Mouse (Mus musculus) testis, postnatal 14 days (tissue): ENCODE measurements at regions not wholly inside any gene's neighbourhood (a gene's known extent, or its start where the extent isn't known, plus 50 kb on each side); places are given as distances from the start of the nearest gene placed in this dataset.
A peak's percentile ranks its signal among the peaks of the same experiment; 100 is the strongest.

Experiments
- DNase-seq: peaks from one replicate; pipeline ENCODE4 v3.0.0; 2021; ENCODE audit warnings: low spot score

DNA sequence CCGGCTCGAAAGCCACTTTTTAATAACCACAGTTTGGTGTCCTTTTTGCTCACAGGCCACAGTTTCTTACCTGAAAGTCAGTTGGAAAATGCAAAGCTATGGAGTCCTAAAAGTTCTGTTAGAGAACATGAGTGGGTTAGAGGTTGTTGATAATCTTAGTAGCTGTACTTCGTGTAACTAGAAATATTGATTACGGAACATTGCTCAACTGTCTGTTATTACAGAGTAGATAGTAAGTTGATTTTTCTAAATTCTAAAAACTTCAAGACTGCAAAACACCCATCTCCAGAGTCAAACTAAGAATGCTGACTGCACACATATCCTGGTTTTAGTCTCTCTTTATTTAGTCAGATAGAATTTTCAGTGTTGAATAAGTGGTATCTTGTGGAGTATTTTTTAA is 111.0 kb downstream of the Slc38a4 start:
- DNase-seq = no peak

GRCm38 (mm10) chr15:96942651-96943050 is 113.1 kb downstream of the Slc38a4 start:
- no peak for DNase-seq

DNA sequence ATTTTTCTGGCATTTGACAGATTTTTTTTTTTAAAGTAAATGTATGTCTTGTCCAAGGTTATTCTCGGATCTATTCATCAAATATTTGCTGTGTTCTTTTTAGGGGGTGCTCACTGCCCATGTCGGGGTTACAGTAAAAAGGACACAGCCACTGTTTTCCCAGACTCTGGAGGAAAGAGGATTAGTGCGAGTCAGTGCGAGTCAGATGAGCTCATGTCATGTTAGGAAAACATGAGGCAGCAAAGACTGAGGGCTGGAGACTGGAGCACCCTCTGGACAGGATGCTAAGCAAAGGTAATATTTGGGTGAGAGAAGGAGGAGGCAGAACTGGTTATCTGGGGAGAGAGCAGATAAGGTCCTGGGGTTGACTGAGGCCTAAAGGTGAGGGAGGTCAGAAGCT is 117.3 kb downstream of the Slc38a4 start:
- no peak for DNase-seq

DNA sequence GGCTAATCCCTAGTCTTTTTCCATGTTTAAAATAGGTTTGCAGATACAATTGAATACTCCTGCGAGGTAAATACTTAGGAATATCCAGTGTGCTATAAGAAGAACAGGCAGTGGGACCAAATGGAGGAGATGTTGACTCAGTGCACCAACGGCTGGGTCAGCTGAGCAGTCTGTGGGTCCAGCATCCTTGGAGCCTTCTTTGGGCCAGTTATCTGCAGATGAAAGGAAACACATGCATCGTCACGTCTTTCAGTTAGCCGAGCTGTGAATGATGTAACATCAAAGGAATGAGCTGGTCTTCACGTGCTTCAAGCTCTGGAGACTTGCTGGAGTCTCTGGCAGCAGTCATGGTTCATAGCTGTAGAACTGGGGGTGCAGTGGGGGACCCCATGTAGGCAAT is 118.1 kb downstream of the Slc38a4 start:
- DNase-seq = no peak

GRCm38 (mm10) chr15:96936705-96937346 is 118.9 kb downstream of the Slc38a4 start:
- peak; percentile 82 for DNase-seq

GRCm38 (mm10) chr15:96936216-96936615 is 119.5 kb downstream of the Slc38a4 start:
- no peak for DNase-seq

DNA sequence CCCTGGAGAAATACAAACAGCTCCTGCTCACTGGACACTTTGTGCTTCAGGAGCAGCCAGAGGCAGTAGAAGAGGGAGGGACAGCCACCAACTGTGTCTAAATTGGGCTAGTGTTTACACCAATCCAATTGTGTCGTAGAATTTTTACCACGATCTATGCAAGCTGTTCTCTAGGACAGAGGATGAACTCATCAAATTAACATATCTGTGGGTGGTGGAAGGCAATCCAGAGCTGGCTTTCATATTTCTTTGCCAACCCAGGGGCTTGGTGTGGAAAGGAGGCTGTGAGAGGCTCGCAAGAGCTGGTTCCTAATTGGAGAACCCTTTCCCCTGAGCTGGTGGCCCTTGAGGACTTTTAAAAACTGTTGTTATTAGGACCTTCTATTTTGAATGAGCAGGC is 122.3 kb downstream of the Slc38a4 start:
- DNase-seq = no peak

GRCm38 (mm10) chr15:96930531-96930930 is 125.2 kb downstream of the Slc38a4 start:
- DNase-seq = no peak

- no peak for DNase-seq
Observed at GRCm38 (mm10) chr15:96929788-96930187, 126.0 kb downstream of the Slc38a4 start.

DNA sequence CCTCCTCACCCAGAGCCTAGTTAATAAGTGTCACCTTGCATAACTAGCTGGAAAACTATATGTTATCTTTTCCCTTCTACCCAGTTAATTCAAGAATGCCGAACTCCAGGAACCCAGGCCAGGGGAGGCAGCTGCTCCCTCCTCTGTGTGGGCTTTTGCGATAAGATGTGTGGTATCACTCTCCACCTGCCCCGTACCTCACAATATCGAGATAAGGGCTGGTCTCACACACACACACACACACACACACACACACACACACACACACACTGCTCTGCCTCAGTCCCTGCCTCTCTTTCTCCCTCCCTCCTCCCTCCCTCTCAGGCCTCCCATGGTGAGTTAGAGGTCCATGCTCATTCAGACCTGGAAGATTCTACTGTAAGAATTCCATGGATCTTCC is 127.1 kb downstream of the Slc38a4 start:
- DNase-seq = no peak

DNA sequence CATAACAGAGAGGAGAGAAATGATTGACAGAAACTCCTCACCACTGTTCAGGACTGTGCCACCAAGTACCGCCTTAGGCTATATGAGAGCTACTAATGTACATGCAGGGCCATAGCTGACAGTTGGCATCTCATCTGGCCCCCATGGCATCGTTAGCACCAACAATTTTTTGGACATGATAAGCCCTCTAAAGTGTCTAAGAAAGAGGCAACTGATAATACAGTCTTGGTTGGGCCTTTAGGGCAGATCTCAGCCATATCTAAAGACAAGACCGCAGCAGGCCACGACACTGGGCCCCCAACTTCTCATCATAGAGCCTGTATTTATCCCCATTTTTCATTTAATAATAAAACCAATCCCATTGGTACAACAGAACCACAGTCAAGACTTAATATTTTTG is 128.1 kb downstream of the Slc38a4 start:
- DNase-seq = no peak

DNA sequence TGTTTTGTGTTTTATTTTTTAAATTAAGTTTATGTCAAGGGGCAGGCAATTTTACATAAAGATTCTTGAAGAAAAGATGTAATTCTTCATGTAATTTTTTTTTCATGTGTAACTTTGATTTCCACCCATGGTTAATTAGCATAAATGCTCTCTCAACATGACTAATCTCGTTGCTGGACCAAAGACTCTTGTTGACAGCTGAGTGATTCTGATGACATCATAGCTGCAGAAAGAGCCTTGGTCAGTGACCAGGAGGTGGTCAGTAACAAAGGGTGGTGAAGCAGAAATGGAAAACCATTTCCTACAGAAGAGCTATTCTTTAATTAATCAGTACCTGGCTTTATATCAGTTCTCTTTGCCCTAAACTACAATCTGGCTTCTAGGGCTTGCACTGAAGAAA is 129.1 kb downstream of the Slc38a4 start:
- DNase-seq = no peak

GRCm38 (mm10) chr15:96916586-96916985 is 139.2 kb downstream of the Slc38a4 start:
- no peak for DNase-seq

DNA sequence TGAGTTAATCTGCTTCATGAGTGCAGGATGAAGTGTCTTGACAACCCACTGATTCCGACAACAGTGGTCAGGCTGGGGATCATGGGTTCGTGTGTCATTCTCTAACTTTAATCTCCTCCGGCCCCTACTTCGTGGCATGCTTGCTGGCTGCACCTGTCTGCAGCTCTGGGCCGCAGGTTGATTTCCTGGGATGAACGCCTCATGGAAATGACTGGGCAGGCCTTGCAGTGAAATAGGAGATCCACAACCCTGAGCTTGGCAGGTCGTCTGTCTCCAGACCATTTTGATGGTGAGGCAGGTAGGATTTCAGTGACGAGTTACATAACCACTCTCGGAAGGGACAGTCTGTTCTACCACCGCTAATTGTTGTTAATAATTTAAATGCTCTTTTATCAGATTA is 140.2 kb downstream of the Slc38a4 start:
- DNase-seq = no peak

DNA sequence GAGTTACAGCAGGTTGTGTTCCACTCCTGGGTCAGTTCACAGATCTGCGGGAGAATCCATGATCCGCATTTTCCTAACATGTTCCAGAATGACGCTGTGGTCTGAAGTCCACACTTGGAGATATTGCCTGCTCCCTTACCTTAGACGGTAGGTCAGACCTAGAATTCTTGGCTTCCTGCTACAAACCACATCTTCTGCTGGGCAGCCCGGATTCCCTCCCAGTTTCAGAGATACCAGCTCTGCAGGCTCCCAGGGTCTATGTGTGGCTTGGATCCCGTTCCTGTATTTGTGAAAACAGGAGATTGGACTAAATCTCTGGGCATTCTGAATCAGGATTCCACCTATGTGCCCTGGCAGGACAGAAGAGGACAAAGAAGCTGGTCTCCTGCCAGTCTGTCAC is 140.8 kb downstream of the Slc38a4 start:
- no peak for DNase-seq

- DNase-seq = no peak
Observed at GRCm38 (mm10) chr15:96905520-96905919, 150.2 kb downstream of the Slc38a4 start.

DNA sequence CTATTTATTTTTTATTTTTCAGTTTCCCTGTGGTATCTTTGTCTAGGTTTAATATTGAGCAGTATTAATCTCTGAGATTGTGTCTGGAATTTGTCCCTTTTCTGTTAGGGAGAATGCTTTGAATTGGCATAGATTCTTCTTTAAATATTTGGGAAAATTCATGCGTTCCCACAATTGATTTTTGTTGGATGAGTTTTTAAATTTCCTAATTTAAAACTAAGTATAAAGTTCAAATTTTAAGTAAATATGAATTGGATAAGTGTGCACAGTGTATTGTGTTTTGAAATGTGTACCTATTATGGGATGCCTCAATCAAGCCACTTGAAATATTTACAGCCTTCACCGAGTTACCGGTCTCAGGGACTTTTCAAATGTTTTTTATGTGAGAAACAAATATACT is 152.3 kb downstream of the Slc38a4 start:
- no peak for DNase-seq

DNA sequence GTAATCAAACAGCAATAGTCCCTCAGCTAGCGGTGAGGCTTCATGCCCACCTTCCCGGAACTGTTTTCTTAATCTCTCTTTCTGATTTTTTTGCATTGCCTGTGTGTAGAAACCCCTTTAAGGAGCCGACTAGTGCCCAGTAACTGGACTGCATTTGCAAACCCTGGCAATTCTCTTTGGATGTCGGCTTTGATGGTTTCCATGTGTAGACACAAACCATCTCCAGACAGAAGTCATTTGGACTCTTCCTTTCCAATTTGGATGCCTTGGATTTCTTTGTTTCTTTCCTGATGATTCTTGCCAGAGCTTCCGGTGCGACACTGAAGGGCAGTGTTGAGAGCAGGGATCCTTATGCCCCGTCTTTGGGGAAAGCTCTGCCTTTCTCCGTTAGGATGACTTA is 153.0 kb downstream of the Slc38a4 start:
- DNase-seq = no peak

DNA sequence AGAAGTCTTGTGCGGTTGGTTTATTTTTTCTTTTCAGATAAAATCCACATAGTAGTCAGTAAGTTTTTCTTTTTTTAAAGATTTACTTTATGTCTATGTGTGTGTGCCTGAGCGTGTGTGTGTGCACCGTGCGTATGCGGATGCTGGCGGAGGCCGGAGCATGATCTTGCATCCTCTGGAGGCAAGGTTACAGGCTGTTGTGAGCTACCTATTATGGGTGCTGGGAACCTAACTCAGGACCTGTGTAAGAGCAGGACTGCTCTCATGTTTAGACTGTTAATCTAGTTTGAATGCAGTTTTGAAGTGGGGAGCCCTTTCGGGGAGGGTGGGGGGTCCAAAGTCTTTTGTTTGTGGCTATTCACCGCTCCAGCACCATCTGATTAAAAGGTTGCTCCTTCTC is 154.1 kb downstream of the Slc38a4 start:
- DNase-seq = no peak

DNA sequence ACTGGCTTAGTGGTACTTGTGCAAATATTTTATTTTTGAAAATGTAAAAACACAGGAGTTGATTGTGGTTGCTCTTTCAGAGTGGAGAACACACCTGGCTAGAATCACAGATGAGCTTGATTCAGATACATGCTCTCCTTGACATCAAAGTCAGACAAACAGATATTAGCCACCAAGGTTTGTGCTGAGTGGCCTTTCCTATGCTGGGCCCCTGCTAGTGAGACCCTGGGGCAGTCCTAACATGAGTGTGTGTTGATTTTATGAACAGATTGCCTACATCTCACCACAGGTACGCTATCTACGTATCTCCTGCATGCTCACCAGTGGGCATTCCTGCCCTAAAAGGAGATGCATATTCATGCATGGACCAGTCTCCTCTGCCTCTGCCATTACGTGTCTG is 157.5 kb downstream of the Slc38a4 start:
- no peak for DNase-seq

DNA sequence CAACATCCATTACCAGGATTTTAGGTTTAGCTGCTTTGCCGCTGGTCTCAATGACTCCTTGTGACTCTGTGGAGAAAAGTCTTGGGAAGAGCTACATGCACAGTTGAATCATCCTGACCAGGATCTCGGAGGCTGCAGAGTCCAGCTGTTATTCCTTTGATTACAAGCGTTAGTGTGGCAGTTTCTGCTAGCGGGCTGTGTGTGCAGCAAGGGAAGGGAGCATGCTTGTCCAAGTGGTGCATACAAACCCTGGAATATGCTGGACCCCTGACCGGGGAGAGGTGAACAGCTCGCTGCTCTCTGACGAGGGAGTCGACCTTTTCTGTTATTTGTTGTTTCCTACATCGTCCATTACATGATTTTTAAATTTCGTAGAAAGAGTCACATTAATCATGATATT is 170.9 kb downstream of the Slc38a4 start:
- peak; percentile 27 for DNase-seq

DNA sequence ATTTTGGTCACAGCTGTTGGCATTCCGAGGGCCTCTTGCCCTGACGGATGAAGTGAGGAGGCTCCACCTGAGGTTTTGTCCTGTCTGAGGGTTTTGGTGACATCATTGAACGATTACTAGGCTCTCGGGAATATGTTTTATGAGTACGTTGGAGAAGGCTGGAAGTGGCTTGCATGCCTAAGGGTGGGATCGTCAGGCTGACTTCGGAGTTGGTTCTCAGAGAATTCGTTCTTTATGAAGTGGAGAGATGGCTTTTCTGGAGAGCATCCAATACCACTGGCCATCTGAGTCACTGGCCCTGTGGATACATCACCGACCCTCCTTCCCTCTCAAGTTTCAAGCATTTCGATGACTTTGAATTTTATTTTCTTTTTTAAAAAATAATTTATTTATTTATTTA is 172.0 kb downstream of the Slc38a4 start:
- DNase-seq = no peak

DNA sequence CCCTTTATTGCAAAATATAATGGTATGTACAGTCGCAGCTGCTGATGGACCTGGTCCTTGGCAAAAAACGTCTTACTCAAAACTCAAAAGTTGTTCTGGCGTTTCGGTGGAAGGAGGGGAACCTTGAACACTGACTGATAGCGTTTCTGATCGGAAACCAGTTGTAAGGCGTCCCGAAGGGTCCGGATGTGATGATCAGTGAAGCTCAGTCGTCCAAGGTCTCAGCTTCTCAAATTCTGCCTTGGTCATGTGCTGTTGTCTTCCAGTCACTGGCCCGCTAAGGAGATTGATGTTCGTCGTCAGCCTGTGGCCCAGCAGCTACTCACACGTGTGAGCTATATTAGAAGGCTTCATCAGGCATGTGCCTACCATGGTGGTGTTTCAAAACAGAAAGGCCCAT is 173.5 kb downstream of the Slc38a4 start:
- DNase-seq = no peak

GRCm38 (mm10) chr15:96881519-96882170 is 174.1 kb downstream of the Slc38a4 start:
- no peak for DNase-seq
